Mouse (Mus musculus): ENCODE data around the gene Nppb. TPM values are rescaled to one million over a fixed set of nuclear protein-coding genes. Genes with fewer than 3 reads are reported as not detected.

Nppb gene
- polyA plus RNA-seq, 1 experiment from 2014 or later, result 0.21 TPM

DNA sequence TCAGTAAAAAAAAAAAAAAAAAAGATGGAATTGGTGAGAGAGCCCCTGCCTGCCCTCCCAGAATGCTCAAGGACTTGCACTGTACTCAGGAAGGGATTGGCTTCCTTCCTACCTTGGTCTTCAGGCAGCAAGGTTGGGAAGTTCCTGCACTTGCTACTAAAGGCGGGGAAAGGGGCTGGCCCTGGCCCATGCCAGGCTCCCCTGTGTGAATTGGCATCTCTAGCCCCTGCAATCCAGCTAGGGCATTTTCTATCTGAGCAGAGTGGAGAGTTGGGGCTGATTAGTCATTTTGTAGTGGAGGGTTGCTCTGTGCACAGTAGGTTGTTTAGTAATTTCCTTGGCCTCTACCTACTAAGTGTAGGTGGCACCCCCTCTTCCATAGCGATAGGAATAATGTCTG is 16.8 kb upstream of the Nppb start:
- Histone ChIP-seq H3K27me3 (ENCODE audit: insufficient read depth, low read length) (no peaks in the 10 kb centered on the region), H3K27ac (ENCODE audit: low read length) (no peak overlapping the region), H3K4me3 (ENCODE audit: low read length) (no peak overlapping the region), H3K36me3 (ENCODE audit: insufficient read depth, low read length) (no peaks in the 10 kb centered on the region), H3K4me1 (ENCODE audit: insufficient read depth, low read length) (no peaks in the 10 kb centered on the region), H3K9me3 (ENCODE audit: low read length) (no peaks in the 10 kb centered on the region), H3K9ac (replicated peaks; ENCODE audit: low read length) (no peak overlapping the region), H3K4me2 (replicated peaks; ENCODE audit: low read depth, low read length) (no peak overlapping the region)
- ATAC-seq (ENCODE audit: low FRiP score, low TSS enrichment), result no peak
- WGBS, result 80% methylated on average over 2 of the region's 2 CpGs

DNA sequence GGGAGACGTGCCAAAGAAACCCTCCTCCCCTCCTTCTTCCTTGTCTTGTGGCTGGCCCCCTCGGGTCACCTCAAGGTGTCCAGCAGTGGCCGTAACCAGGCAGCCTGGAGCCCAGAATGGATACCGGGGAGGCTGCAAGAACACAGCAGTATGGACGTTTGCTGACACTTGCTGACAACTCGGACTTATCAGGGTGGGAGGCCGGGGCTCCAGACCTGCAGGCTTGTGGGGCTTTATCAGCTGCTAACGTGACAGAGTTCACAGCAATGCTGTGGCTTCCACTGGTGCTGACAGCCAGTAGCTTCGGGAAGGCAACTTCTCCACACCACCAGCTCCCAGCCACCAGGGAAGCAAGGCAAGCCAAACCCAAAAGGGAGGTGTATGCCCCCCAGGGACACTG is 16.3 kb upstream of the Nppb start:
- Histone ChIP-seq H3K27me3 (ENCODE audit: insufficient read depth, low read length) (no peaks in the 10 kb centered on the region), H3K4me3 (ENCODE audit: low read length) (no peak overlapping the region), H3K9ac (replicated peaks; ENCODE audit: low read length) (no peak overlapping the region), H3K4me2 (replicated peaks; ENCODE audit: low read depth, low read length) (no peak overlapping the region), H3K4me1 (ENCODE audit: insufficient read depth, low read length) (no peaks in the 10 kb centered on the region), H3K27ac (ENCODE audit: low read length) (no peak overlapping the region), H3K9me3 (ENCODE audit: low read length) (no peaks in the 10 kb centered on the region), H3K36me3 (ENCODE audit: insufficient read depth, low read length) (no peaks in the 10 kb centered on the region)
- ATAC-seq (ENCODE audit: low FRiP score, low TSS enrichment), result no peak
- 52% methylated on average over 9 of the region's 9 CpGs for WGBS

DNA sequence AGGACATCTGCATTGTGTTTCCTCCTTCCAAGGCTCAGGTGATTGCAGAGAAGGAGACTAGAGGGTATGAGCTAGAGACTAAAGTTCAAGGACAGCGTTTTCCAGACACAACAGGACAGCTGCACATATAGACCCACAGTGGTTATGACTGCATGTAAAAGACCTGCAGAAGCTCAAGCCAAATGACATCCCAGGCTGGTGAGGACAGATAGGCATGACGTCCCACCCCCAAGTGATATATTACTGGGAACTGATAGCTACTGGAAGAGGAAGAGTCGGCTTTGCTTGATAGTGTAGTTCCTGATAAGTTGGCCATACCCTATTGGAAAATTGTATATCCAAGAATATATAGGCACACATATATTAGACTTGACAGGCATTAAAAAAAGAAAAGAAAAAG is 9.4 kb upstream of the Nppb start:
- Histone ChIP-seq H3K36me3 (ENCODE audit: insufficient read depth, low read length) (no peaks in the 10 kb centered on the region), H3K4me3 (ENCODE audit: low read length) (no peak overlapping the region), H3K9me3 (ENCODE audit: low read length) (peaks cover 3% of the 10 kb centered on the region; the same call in 1 of the 2 replicates), H3K27me3 (ENCODE audit: insufficient read depth, low read length) (no peaks in the 10 kb centered on the region), H3K9ac (replicated peaks; ENCODE audit: low read length) (no peak overlapping the region), H3K4me2 (replicated peaks; ENCODE audit: low read depth, low read length) (no peak overlapping the region), H3K27ac (ENCODE audit: low read length) (no peak overlapping the region), H3K4me1 (ENCODE audit: insufficient read depth, low read length) (no peaks in the 10 kb centered on the region)
- 73% methylated on average over 3 of the region's 3 CpGs for WGBS
- ATAC-seq (ENCODE audit: low FRiP score, low TSS enrichment), result no peak

DNA sequence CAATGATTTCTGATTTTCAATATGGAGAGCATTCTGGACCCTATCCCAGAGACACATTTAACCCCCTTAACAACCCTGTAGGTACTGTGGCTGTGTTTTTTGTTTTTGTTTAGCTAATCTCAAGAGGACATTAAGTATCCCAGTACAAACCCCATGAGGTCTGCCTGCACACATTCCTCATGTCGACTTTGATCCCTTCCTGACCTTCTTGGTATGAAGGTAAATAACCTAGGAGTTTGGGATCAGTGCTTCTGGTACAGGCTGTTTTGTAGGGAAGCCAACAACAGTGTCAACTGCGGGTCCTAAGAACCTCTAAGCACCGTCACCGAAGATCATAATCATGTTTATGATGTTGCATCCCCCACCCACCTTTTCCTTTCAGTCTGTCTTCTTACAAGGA is 7.9 kb upstream of the Nppb start:
- Histone ChIP-seq H3K4me1 (ENCODE audit: insufficient read depth, low read length) (no peaks in the 10 kb centered on the region), H3K27ac (ENCODE audit: low read length) (no peak overlapping the region), H3K9ac (replicated peaks; ENCODE audit: low read length) (no peak overlapping the region), H3K4me2 (replicated peaks; ENCODE audit: low read depth, low read length) (no peak overlapping the region), H3K4me3 (ENCODE audit: low read length) (no peak overlapping the region), H3K9me3 (ENCODE audit: low read length) (peaks cover 3% of the 10 kb centered on the region; the same call in 1 of the 2 replicates), H3K27me3 (ENCODE audit: insufficient read depth, low read length) (no peaks in the 10 kb centered on the region), H3K36me3 (ENCODE audit: insufficient read depth, low read length) (no peaks in the 10 kb centered on the region)
- ATAC-seq (ENCODE audit: low FRiP score, low TSS enrichment), result no peak
- 75% methylated on average over 4 of the region's 4 CpGs for WGBS

GRCm38 (mm10) chr4:147978391-147978790 is 7.2 kb upstream of the Nppb start:
- Histone ChIP-seq H3K9me3 (ENCODE audit: low read length) (peaks cover 3% of the 10 kb centered on the region; the same call in 1 of the 2 replicates), H3K9ac (replicated peaks; ENCODE audit: low read length) (no peak overlapping the region), H3K36me3 (ENCODE audit: insufficient read depth, low read length) (no peaks in the 10 kb centered on the region), H3K4me2 (replicated peaks; ENCODE audit: low read depth, low read length) (no peak overlapping the region), H3K27ac (ENCODE audit: low read length) (no peak overlapping the region), H3K27me3 (ENCODE audit: insufficient read depth, low read length) (no peaks in the 10 kb centered on the region), H3K4me3 (ENCODE audit: low read length) (no peak overlapping the region), H3K4me1 (ENCODE audit: insufficient read depth, low read length) (no peaks in the 10 kb centered on the region)
- no peak for ATAC-seq (ENCODE audit: low FRiP score, low TSS enrichment)
- WGBS, result 91% methylated on average over 6 of the region's 6 CpGs

GRCm38 (mm10) chr4:147979441-147979860 is 6.1 kb upstream of the Nppb start:
- Histone ChIP-seq H3K4me3 (ENCODE audit: low read length) (no peak overlapping the region), H3K4me2 (replicated peaks; ENCODE audit: low read depth, low read length) (no peak overlapping the region)
- WGBS, result 75% methylated on average over 7 of the region's 7 CpGs

GRCm38 (mm10) chr4:147993571-147994095 is 8.0 kb downstream of the Nppb start:
- H3K9me3 ChIP-seq (ENCODE audit: low read length), result no peaks in the 10 kb centered on the region
- WGBS, result 55% methylated on average over 7 of the region's 7 CpGs
- H3K36me3 ChIP-seq (ENCODE audit: insufficient read depth, low read length), result no peaks in the 10 kb centered on the region
- no peak overlapping the region for H3K4me2 ChIP-seq (replicated peaks; ENCODE audit: low read depth, low read length)
- ATAC-seq (ENCODE audit: low FRiP score, low TSS enrichment), result no peak
- no peak overlapping the region for H3K9ac ChIP-seq (replicated peaks; ENCODE audit: low read length)
- no peak overlapping the region for H3K4me3 ChIP-seq (ENCODE audit: low read length)
- H3K27ac ChIP-seq (ENCODE audit: low read length), result no peak overlapping the region
- no peaks in the 10 kb centered on the region for H3K27me3 ChIP-seq (ENCODE audit: insufficient read depth, low read length)
- no peaks in the 10 kb centered on the region for H3K4me1 ChIP-seq (ENCODE audit: insufficient read depth, low read length)

More at GRCm38 (mm10) chr4:147979441-147979860, 6.1 kb upstream of the Nppb start:
- no peaks in the 10 kb centered on the region for H3K36me3 ChIP-seq (ENCODE audit: insufficient read depth, low read length)
- no peak for ATAC-seq (ENCODE audit: low FRiP score, low TSS enrichment)
- H3K27ac ChIP-seq (ENCODE audit: low read length), result no peak overlapping the region
- H3K27me3 ChIP-seq (ENCODE audit: insufficient read depth, low read length), result no peaks in the 10 kb centered on the region
- H3K4me1 ChIP-seq (ENCODE audit: insufficient read depth, low read length), result no peaks in the 10 kb centered on the region
- no peak overlapping the region for H3K9ac ChIP-seq (replicated peaks; ENCODE audit: low read length)
- peaks cover 3% of the 10 kb centered on the region; the same call in 1 of the 2 replicates for H3K9me3 ChIP-seq (ENCODE audit: low read length)

DNA sequence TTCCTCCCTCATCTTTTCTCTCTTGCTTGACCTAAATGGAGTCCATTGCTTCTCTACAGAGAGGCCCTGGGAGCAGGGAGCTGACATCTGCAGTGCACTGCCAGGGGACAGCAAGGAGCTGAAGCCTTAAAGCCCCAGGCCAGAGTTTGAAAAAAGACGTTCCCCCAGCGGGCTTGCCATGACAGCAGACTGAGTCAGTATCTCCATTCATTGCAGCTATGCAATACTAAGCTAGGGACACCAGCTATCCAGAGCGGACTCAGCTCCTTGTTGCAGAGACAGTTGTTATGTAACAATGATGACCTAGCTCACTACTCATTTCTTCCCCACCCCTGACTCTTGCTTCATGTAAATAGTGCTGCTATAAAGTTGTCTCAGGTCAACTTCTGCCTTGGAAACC is 9.7 kb downstream of the Nppb start:
- no peaks in the 10 kb centered on the region for H3K27me3 ChIP-seq (ENCODE audit: insufficient read depth, low read length)
- H3K4me3 ChIP-seq (ENCODE audit: low read length), result no peak overlapping the region
- H3K9me3 ChIP-seq (ENCODE audit: low read length), result no peaks in the 10 kb centered on the region
- no peak for ATAC-seq (ENCODE audit: low FRiP score, low TSS enrichment)
- no peak overlapping the region for H3K27ac ChIP-seq (ENCODE audit: low read length)
- no peak overlapping the region for H3K9ac ChIP-seq (replicated peaks; ENCODE audit: low read length)
- no peak overlapping the region for H3K4me2 ChIP-seq (replicated peaks; ENCODE audit: low read depth, low read length)
- H3K36me3 ChIP-seq (ENCODE audit: insufficient read depth, low read length), result no peaks in the 10 kb centered on the region
- 86% methylated on average over 3 of the region's 3 CpGs for WGBS
- H3K4me1 ChIP-seq (ENCODE audit: insufficient read depth, low read length), result no peaks in the 10 kb centered on the region

DNA sequence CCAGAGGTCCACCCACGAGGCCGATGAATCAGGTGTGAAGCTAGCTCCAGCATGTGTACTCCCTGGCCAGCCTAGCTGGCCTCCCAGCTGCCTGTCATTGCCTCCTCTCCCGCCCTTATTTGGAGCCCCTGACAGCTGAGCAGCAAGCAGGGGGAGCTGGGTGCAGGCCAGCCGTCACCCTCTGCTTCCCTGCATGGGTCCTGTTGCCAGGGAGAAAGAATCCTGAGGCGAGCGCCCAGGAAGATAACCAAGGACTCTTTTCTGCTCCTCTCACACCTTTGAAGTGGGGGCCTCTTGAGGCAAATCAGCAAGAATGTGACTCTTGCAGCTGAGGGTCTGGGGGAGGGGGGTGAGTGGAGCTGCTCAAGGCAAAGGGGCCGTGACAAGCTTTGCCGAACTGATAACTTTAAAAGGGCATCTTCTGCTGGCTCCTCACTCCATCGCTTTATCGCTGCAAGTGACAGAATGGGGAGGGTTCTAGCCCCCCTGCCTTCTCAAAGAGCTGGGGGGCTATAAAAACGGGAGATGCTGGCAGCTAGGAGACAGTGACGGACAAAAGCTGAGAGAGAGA is 14.7 kb downstream of the Nppb start, which contains the start of gene Nppa:
Gene Nppa, plus strand, starts transcription at position 521 of the 571 bp plus-strand sequence.
- WGBS, result 25% methylated on average over 12 of the region's 12 CpGs
- Histone ChIP-seq H3K4me2 (replicated peaks; ENCODE audit: low read depth, low read length) (no peak within 1 kb of the TSS), H3K9ac (replicated peaks; ENCODE audit: low read length) (no peak within 1 kb of the TSS), H3K36me3 (ENCODE audit: insufficient read depth, low read length) (peaks cover 7% of the 10 kb centered on the region), H3K27me3 (ENCODE audit: insufficient read depth, low read length) (no peaks in the 10 kb centered on the region), H3K4me3 (ENCODE audit: low read length) (no peak within 1 kb of the TSS), H3K9me3 (ENCODE audit: low read length) (no peaks in the 10 kb centered on the region), H3K27ac (ENCODE audit: low read length) (no peak within 1 kb of the TSS), H3K4me1 (ENCODE audit: insufficient read depth, low read length) (no peaks in the 10 kb centered on the region)
- ATAC-seq (ENCODE audit: low FRiP score, low TSS enrichment), result no peak

DNA sequence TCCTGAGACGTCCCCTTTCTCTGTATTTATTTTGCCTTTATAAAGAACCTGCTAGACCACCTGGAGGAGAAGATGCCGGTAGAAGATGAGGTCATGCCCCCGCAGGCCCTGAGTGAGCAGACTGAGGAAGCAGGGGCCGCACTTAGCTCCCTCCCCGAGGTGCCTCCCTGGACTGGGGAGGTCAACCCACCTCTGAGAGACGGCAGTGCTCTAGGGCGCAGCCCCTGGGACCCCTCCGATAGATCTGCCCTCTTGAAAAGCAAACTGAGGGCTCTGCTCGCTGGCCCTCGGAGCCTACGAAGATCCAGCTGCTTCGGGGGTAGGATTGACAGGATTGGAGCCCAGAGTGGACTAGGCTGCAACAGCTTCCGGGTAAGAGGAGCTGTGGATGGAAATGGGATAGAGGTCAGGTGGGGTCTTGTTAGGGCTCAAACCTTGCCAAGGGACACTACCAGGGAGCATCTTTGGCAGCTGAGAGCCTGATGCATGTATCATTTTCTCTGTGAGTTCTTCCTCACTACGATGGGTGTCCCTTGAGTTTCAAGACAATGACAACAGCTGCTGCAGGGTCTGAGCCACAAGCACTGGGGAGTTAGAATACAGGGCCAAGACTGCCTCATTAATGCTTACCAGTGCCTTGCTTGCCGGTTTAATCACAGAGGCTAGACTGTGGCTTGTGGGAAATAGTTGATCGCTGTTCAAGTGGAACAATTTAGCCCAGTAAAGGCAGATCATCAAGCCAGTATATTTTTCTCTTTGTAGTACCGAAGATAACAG is 15.6 kb downstream of the Nppb start:
- Histone ChIP-seq H3K36me3 (ENCODE audit: insufficient read depth, low read length) (peaks cover 16% of the 10 kb centered on the region), H3K27ac (ENCODE audit: low read length) (no peak overlapping the region), H3K4me1 (ENCODE audit: insufficient read depth, low read length) (no peaks in the 10 kb centered on the region), H3K27me3 (ENCODE audit: insufficient read depth, low read length) (no peaks in the 10 kb centered on the region), H3K4me3 (ENCODE audit: low read length) (no peak overlapping the region), H3K9me3 (ENCODE audit: low read length) (no peaks in the 10 kb centered on the region), H3K4me2 (replicated peaks; ENCODE audit: low read depth, low read length) (no peak overlapping the region), H3K9ac (replicated peaks; ENCODE audit: low read length) (no peak overlapping the region)
- WGBS, result 81% methylated on average over 17 of the region's 17 CpGs
- no peak for ATAC-seq (ENCODE audit: low FRiP score, low TSS enrichment)
